Mouse (Mus musculus) gastrocnemius, postnatal 25 days (tissue): ENCODE measurements around the gene N4bp2. TPM values are rescaled to one million over a fixed set of nuclear protein-coding genes. Genes with fewer than 3 reads are reported as not detected.

Experiments used
- DNase-seq: peaks from one replicate; pipeline ENCODE4 v3.0.0; 2022
- total RNA-seq, 2 experiments: library from RNA; stranded (reverse); gene quantifications; 1 replicate in 1 of 2; 2 replicates in 1 of 2; pipeline ENCODE4 v1.2.3; 2021

N4bp2 gene
- total RNA-seq, 2 experiments from 2014 or later = 8.1 to 9.3 TPM

DNA sequence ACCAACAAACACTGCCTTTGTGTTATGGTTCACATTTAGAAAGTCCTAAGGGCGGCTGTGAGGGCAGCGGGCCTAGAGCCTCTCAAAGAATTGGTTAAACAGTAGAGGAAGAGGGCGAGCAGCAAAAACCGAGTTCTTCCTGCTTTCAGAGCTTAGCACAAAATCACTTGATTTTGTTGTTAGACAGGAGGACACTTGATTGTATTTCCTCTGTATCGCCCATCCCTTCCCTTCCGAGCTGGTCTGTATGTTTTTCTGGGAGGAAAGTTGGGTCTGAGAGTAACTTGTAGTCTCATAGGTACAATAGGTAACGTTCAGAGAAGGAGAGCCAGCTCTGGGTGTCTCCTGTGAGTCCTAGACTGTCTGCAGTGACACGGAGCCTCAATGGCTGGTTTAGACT is 63.8 kb downstream of the N4bp2 start:
- DNase-seq = no peak

DNA sequence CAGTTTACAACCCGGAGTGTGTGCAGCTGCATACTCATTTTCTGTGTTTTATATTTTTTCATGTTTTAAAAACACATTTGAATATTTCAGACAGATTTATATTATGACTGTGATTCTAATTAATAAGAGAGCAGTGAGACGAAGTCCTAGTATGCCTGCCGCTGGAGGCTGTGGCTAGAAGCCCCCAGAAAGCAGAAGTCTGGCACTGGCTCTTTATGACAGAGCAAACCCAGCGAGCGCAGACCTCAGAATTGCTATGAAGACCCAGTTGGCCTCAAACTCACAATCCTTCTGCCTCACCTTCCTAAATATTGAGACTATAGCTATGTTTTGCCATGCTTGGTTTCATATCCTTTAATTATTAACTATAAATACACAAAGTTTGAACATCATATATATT is 64.9 kb downstream of the N4bp2 start:
- no peak for DNase-seq

DNA sequence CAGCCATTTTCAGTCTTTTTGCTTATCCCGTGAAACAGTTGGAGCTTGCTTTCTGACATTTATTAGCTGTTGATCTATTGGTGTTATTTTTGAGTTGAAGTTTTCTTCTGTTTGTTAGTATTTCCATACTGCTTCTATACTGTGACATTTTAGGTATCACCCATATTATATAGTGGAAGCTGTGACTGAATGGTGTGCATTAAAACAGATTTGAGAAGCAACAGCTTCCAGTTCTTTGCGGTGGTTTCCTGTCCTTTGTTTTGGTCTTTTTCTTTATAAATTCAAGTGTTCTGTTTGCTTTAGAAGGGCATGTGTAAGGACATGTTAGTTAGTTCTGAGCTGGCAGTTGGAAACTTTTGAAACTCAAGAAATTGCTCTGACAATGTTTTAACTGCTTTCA is 65.7 kb downstream of the N4bp2 start:
- no peak for DNase-seq

DNA sequence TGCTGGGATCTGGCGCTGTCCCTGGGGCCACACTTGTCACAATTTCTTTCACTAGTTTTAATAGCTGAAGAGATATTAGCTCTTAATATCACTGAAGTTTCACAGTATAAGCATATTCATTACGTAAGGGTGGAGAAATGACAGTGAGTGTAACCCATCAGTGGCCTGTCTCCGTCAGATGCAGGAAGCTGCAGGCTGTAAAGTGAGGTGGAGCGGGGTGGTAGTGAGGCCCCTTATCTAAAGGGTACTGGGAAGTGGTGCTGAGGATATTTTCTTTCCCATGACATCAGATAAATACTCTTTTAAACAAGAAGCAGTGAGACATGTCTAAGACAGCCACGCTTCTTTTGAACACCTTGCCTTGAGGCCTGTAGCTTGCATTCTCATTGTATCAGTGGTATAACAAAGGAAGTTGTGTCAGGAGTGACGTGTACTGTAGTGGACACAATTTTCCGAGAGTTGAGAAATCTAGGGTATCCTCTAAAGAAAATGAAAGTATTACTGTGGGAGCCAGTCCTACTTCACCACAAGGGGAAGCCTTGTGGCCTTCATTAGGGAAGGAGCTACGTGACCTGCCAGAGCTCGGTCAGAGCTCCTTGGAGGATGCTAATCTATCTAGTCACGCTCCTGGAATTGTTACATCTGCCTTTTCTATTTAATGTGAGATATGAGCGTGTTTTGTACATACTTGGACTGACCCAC is 68.7 kb downstream of the N4bp2 start:
- no peak for DNase-seq

DNA sequence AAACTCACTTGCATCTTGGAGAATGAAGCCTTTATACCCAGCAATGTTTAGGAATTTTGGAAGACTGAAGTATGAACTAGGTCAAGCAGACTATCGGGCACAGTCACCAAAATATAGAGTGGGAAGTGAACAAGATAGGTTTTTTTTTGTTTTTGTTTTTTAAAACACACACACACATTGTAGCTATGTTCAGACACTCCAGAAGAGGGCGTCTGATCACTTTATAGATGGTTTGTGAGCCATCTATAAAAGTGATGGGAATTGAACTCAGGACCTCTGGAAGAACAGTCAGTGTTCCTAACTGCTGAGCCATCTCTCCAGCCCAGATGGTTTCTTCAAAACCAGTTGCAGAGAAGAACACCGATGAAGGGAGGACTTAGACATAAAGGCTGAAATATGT is 69.8 kb downstream of the N4bp2 start:
- no peak for DNase-seq

DNA sequence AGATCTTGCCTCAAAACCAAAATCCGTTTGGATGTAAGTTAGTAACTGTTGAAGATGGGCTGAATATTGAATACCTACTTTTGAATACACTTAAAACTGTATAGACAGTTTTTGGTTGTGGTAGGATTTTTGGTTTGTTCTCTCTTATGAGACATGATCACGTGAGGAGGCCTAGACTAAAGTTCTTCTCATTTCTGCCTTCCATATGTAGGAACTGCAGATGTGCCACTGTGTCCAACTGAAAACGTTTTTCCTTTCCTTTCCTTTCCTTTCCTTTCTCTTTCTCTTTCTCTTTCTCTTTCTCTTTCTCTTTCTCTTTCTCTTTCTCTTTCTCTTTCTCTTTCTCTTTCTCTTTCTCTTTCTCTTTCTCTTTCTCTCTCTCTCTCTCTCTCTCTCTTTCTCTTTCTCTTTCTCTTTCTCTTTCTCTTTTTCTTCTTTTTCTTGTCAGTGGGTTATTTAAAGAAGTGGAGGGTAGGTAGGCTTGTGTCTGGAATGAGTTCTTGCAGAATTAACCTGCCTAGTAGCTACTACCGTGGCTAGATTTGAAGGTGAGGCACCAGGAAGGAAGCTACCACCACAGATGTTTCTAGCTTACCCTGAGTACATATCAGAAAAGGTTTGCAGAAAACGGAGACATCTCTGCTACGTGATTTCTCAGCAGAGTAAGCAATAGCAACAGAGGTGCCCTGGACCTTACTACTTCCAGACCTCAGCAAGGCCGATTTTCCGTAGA is 70.6 kb downstream of the N4bp2 start:
- DNase-seq = no peak

DNA sequence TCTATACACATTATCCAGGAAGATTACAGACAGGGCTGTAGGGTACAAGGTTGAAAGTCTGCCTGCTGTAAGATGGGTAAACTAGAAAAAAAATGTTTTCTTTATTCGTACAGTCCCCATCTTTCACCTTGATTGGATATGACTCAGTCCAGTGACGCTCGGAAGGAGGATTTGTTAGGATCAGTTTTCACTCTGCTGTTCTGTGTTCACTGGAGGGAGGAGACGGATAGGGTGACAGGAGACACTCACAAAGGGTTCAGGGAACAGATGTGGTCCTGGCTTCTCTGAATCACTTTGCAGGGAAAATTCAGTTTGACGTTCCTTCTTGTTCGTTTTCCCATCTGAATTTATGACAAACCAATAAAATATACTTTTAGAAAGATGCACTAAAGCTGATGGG is 74.7 kb downstream of the N4bp2 start:
- no peak for DNase-seq

DNA sequence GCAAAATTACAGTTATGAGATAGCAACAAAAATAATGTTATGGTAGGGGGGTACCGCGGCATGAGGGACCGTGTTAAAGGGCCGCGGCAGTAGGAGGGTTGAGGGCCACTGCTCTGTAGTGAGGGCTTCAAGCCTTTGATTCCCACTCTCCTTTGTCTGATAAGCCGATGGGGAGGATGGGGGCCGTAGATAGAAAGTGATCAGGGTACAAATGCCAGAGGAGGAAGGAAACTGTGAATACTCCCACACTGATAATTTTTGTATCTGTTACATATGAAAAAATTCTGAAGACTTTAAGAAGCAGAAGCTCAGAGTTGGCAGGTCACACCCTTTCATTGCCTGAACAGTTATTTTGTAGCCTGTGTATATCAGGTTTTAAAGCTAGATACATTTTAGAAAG is 79.6 kb downstream of the N4bp2 start:
- DNase-seq = no peak

DNA sequence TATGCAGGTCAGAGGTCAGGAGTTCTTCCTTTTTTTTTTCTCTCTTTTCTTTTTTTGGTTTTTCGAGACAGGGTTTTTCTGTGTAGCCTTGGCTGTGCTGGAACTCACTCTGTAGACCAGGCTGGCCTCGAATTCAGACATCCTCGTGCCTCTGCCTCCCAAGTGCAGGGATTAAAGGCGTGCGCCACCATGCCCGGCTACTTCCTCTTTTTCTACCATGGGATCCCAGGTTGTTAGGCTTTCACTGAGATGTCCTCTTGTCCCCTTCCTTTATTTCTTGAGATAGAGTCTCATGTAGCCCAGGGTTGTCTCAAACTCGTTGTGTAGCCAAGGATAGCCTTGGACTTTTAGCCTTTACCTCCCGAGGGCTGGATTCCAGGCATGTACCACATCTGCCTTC is 83.2 kb downstream of the N4bp2 start:
- no peak for DNase-seq

DNA sequence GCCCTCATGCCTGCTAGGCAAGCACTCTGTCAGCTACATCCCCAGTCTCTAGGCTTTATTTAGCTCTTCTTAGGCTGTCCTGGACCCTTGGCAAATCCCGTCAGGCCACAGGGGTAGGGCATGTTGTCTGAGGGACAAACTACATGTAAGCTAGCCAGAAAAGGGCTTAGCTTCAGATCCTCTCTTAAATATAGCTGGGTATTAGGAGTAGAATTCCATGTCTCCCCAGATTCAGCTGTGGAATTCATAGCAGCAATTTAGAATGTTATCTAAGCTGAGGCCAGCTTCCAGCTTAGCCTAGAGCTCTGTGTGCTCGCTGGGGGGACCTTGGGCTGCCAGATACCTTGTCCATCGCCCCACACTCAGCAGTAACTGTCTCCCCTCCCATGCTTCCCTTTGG is 83.6 kb downstream of the N4bp2 start:
- no peak for DNase-seq

DNA sequence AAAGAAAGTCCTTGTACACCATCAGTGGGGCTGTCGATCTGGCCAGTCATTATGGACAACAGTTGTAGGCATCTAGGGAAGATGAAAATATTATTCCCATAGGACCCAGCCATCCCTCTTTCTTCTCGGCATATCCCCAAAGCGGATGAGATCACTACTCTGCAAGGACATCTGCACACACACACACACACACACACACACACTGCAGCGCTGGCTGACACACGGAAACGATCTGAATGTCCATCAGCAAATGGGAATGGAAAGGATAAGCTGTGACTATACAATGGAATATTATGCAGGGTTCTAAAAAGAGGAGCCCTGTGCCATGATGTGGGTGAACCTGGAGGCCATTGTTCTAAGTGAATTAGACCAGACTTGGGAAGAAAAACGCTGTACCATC is 84.3 kb downstream of the N4bp2 start:
- DNase-seq = no peak

DNA sequence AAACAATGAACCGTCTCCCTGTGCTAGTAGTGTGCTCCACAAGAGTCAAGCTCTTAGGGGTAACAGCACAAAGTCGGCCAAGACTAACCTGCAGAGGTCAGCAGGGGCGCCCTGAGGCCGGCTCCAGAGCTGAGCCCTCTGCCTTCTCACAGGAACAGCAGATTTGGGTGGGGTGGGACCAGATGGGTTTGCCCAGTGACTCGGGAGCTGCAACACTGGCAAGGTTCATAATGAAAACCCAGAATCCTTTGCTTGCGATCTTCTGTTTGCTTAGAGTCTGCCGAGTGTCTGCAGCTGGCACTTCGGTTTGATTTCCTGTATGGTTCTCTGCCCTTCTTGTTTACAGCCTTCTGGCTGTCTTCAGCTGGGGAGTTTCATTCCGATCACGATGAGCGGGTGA is 87.4 kb downstream of the N4bp2 start:
- no peak for DNase-seq

DNA sequence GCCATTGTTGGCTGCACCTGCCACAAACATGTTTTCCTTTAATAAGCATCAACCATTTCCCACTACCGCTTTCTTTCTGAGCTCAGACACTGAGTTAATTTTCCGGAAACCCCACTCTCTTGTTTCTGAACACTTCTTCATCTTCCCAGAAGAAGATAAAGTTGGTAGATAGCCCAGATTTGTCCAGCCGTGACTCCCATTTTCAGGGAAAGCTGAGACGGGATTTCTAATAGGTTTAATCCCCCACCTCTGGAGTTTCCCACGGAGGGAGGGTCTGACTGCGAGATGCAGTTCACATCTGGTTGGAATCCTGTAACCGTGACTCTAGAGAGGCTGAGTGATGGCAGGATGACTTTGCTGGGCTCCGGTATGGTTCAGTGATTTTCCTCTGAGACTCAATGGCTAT is 91.5 kb downstream of the N4bp2 start:
- no peak for DNase-seq

DNA sequence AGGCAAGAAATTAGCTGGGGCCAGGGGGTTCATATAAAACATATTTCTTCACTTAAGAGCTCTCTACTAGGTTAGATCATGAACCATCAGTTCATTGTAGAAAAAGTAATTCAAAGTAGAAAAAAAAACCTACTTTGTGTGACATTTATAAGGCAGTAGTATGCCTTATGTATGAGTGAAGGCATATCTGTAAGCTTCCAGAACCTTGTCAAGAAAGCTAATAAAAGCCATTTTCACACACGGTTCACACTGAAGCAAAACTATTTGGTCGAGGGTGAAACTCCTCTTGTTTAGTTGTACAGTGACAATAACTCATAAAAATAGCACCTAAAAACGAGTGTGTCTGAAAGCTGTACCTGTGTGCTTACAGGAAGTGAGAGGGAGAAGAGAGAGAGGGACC is 92.2 kb downstream of the N4bp2 start:
- DNase-seq = no peak

DNA sequence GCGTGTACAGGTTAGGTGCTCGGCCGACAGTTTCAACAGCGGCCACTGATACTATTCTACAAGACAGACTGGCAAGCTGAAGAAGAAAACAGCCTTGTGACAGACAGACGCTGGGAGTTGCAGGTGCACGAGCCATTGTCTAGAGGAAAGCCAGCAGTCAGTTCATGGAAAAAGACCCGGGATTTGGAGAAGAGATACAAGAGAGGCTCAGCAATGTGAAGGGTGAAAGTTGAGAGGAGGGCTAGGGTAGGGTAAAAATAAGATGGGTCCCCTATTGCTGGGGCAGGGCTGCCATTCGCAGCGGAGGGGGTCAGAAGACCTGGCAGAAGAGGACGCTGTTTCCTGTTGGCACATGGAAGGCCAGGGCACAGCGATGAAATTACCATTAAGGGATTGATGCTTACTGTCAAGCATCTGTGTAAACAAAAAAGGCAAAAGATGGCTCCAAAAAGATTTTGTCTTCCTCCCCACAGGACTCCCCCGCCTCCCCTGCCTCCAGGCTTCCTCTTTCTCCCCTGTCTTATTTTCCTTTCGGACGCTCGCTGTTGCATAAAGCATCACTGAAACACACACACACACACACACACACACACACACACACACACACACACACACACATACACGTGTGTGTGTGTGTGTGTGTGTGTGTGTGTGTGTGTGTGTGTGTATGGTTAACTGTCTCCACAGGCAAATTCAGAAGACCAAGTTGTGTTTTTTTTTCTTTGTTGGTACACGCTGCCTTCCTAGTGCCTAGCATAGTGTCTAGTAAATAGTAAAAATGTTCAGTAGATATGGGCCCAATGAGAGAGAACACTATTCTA is 93.5 kb downstream of the N4bp2 start:
- DNase-seq = no peak

DNA sequence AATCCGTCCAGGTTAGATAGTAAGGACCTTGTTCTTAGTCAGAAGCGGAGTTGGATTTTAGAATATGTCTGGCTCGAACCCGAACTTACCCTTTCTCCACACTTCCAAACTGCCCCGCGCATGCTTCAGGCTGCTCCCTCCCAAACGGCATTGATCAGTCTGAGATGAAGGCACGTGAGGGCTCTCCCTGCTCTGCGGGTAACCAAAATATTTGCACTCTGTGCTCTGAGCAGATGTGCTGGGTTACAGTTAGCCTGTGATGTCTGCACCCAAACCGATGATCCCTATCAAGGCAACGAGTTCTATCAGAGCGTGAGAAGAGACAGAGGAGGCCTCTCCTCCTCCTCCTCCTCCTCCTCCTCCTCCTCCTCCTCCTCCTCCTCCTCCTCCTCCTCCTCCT is 94.6 kb downstream of the N4bp2 start:
- DNase-seq = no peak

DNA sequence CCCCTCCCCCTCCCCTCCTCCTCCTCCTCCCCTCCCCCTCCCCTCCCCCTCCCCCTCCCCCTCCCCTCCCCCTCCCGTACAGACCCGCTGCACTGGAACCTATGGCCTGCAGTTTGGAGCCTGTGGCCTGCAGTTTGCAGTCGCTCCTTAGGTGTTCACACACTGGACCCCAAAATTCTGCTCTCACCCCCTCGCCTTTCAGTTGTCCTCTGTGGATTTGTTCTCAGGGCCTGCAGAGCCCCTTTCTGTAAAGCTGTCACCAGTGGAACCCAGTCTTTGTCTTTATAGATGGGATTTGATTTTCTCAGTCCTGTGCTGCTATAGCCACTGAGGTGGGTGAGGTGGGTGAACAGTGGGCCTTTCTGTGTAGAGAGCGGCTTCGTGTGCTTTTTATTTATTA is 95.0 kb downstream of the N4bp2 start:
- DNase-seq = no peak

DNA sequence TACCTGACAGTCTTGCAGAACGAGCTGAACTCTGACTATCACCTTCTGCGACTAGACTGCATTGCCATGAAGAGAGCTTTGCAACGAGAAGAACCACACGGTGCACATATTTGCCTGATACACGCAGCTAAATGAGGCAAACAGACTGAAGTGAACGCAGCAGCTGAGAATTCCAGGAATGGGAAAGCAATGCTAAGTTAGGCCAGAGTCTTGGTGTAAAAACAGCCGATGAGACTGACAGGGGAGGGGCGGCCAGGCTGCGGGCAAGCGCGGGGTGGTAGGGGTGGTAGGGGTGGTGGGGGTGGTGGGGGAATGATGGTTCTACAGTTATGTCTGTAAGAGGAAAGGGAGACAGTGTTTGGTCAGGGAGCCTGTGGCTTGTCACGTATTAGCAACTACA is 95.6 kb downstream of the N4bp2 start:
- no peak for DNase-seq

DNA sequence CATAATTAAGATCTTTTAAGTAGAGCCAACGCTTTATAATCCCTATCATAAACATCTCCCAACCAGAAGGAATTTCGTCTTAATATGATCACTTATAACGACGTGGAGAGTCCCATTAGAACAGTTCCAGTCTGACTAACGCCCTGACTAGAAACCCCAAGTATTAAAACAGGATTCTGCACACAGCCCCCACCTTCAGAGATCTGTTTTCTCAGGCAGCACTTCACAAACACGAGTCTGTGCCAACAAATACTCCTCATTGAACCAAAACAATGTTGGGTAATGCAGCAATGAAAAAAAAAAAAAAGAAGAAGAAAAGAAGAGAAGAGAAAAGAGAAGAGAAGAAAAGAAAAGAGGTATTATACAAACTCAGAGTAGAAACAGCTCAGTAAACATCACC is 96.1 kb downstream of the N4bp2 start:
- no peak for DNase-seq

DNA sequence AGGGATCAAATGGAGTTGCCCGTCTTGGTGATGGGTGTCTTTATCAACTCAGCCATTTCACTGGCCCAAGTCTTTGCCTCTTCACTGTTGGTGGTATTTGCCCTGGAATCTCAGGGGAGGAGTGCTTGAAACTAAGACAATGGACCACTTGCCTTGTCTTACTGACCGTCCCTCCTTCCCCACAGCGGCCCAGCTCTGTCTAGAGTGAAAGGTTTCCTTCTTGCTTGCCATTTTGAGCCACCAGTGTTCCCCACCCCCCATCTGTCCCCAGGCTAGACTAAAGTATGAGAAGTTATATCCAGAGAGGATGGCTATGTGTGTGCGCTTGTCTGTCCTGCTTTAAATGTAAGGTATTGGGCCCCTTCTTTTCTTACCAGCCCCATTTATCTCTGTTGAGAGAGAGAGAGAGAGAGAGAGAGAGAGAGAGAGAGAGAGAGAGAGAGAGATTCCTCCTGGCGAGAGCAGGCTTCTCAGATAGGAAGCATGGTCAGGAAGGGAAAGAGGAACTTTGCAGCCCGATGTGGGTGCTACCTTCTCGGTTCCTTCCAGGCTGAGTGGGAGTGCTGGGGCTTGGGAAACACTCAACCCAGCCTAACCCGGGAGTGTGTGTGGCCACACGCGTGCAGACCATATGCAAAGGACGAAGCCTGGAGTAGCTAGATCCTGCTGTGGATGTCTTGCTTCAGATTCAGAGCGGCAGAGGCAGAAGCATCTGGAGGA is 97.1 kb downstream of the N4bp2 start:
- DNase-seq = no peak

DNA sequence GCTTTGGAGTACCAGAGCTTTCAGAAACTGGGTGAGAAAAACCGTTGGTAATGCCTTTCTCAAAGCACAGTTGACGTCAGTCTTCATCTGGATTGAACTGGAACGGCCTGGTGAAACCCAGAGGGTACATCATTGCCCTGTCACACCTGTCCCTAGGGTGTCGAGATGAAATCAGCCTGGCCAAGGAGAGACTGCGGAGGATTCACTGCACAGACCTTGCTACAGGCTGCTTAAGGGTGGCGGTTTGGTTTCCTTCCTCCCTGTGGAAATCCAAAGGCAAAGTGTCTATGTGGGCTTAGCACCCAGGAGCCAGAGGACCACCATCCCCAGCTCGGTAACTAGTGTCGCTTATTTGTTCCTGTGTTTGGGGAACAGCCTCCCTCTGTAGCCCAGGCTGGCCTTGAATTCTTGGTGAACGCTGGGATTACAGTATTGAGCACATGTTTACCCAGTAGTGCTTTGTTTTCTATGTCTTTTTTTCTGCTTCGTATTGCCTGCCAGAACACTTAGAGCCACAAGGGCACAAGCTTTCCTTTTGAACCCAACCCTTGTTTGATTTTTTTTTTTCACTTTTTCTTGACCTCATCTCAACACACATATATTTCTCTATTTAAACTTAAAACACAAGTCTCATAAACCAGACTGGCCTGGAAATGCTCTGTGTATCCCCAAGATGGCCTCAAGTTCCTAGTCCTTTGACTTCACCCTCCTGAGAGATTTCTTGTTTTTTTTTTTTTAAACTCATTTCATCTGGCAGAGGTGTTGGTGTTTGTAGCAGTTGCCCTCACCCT is 98.0 kb downstream of the N4bp2 start, which contains the start of gene Rhoh:
TSS of gene Rhoh (plus strand) at position 60 of the 791 bp plus-strand sequence.
- DNase-seq = no peak
